Mouse (Mus musculus): ENCODE measurements around the gene Laptm5.

The Laptm5 gene

GRCm38 (mm10) chr4:130973332-130974263 is 60.7 kb downstream of the Laptm5 start:
- no peak for DNase-seq (ENCODE audit: low read depth, low spot score)
- H3K27me3 ChIP-seq (ENCODE audit: control insufficient read depth, insufficient read depth, low read length, poor library complexity, severe bottlenecking) = no peaks in the 10 kb centered on the region
- no peaks in the 10 kb centered on the region for H3K36me3 ChIP-seq (ENCODE audit: control insufficient read depth, insufficient read depth, low read length, poor library complexity, severe bottlenecking)

GRCm38 (mm10) chr4:130978981-130979380 is 66.1 kb downstream of the Laptm5 start:
- H3K36me3 ChIP-seq (ENCODE audit: control insufficient read depth, insufficient read depth, low read length, poor library complexity, severe bottlenecking) = no peaks in the 10 kb centered on the region

GRCm38 (mm10) chr4:130984416-130985182 is 71.7 kb downstream of the Laptm5 start:
- no peaks in the 10 kb centered on the region for H3K27me3 ChIP-seq (ENCODE audit: control insufficient read depth, insufficient read depth, low read length, poor library complexity, severe bottlenecking)
- no peaks in the 10 kb centered on the region for H3K36me3 ChIP-seq (ENCODE audit: control insufficient read depth, insufficient read depth, low read length, poor library complexity, severe bottlenecking)

More at GRCm38 (mm10) chr4:130978981-130979380, 66.1 kb downstream of the Laptm5 start:
- no peak for DNase-seq (ENCODE audit: low read depth, low spot score)
- no peaks in the 10 kb centered on the region for H3K27me3 ChIP-seq (ENCODE audit: control insufficient read depth, insufficient read depth, low read length, poor library complexity, severe bottlenecking)

More at GRCm38 (mm10) chr4:130984416-130985182, 71.7 kb downstream of the Laptm5 start:
- no peak for DNase-seq (ENCODE audit: low read depth, low spot score)
